Mouse (Mus musculus) left cerebral cortex, postnatal 10 days (tissue): Measurements from ENCODE around the gene Sstr2. TPM values are rescaled to one million over a fixed set of nuclear protein-coding genes. Genes with fewer than 3 reads are reported as not detected.

ENCODE experiments used
- DNase-seq, 2 experiments: peaks; one replicate each; pipeline ENCODE4 v3.0.0; 2021 to 2022; ENCODE audit warnings: low spot score in 2 of 2, mixed read lengths in 1 of 2; ENCODE audit errors: extremely low spot score in 1 of 2
- intact Hi-C: fragments of 180-260 bp; cut with DNase I; formaldehyde crosslinking; loops from one replicate; pipeline ENCODE4 v1.15.1; 2025
- total RNA-seq, 2 experiments: library from RNA; stranded (reverse); gene quantifications; 2 replicates each; pipeline ENCODE4 v1.2.3; 2021

Gene Sstr2
- total RNA-seq, 2 experiments from 2014 or later = 33.8 to 38.1 TPM

DNA sequence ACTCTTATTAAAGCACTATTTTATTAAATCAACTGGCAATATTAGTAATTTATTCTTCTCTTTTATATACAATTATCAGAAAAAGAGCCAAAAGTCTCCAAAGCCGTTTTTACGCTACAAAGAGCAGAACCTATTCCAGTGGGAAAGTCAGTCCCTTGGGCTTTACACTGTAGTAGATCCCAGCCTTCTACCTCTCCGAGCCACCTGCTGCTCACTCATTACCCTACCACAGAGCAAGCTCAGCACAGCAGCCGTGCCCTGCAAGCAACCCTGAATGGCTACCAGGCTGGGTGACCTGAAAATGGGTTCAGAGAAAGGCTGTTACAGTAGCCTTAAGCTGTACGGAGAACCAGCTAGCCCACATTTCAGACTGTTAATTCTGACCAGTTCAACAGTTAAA, 55.5 kb downstream of the Sstr2 start:
- intact Hi-C loops = no loop called here
- no peak for DNase-seq

Other genes starting within 250 kb of the Sstr2 start
- gene Cog1, start 29.8 kb downstream of the Sstr2 start, total RNA-seq = 10 to 100 TPM; 38.0 to 38.2 TPM
- gene Slc39a11, start 30.7 kb downstream of the Sstr2 start, total RNA-seq = 10 to 100 TPM; 19.9 to 21.8 TPM
- 10 to 100 TPM; 24.2 to 25.0 TPM for gene Fam104a, start 64.8 kb downstream of the Sstr2 start, total RNA-seq
- gene D11Wsu47e, start 65.1 kb downstream of the Sstr2 start, total RNA-seq = 10 to 100 TPM; 11.8 to 12.1 TPM
- gene Cpsf4l, start 90.7 kb downstream of the Sstr2 start, total RNA-seq = not detected
- 10 to 100 TPM; 28.1 to 33.8 TPM for gene Cdc42ep4, start 132.5 kb downstream of the Sstr2 start, total RNA-seq